Mouse (Mus musculus): ENCODE measurements at regions not wholly inside any gene's neighbourhood (a gene's known extent, or its start where the extent isn't known, plus 50 kb on each side); places are given as distances from the start of the nearest gene placed in this dataset.

DNA sequence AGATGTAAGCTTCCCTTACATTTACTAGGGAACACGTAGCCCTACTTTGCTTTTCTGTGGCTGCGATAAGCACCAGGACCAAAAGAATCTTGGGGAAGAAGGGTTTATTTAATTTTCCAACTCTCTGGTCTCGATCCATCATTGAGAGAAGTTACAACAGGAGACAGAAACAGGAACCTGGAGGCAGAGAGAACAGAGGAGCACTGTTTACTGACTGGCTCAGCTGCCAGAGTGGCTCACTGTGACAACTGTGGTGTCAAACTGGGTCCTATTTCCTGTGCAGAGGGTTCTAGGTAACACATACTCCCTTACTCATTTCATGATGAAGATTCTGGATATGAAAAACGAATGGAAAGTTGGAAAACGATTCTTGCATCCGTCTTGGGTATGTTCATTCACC is 125.7 kb upstream of the Meis1 start:
- Histone ChIP-seq H3K4me3 (ENCODE audit: insufficient read depth, low read length) (no peak overlapping the region), H3K27ac (ENCODE audit: insufficient read depth, low read length) (no peak overlapping the region), H3K4me1 (ENCODE audit: control insufficient read depth, insufficient read depth, low read length) (no peaks in the 10 kb centered on the region)
- TF ChIP-seq POLR2A (IDR thresholded peaks at IDR 0.05; ENCODE audit: low read depth, low read length) (no peak), CTCF (IDR thresholded peaks at IDR 0.05; ENCODE audit: borderline replicate concordance, insufficient read depth, low read length) (no peak)

DNA sequence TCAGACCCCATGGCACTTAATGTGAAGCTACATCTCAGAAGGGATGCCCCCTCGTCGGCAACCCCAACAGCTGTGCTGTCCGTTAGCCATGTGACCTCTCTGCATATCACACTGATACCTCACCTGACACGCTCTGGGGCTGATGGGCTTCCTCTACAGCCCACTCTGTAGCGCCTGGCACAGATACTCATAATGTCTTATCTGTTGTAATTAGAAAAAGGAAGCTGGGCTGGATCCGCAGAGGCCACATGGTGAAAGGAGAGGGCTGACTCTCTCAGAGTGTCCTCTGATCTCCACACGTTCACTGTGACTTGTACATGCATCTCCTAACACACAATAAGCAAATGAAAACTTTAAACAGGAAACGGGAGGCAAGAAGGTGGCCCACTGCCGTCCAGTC is 126.5 kb upstream of the Meis1 start:
- no peak for TF ChIP-seq POLR2A (IDR thresholded peaks at IDR 0.05; ENCODE audit: low read depth, low read length)
- TF ChIP-seq CTCF (IDR thresholded peaks at IDR 0.05; ENCODE audit: borderline replicate concordance, insufficient read depth, low read length): no peak
- Histone ChIP-seq H3K4me1 (ENCODE audit: control insufficient read depth, insufficient read depth, low read length) (no peaks in the 10 kb centered on the region), H3K27ac (ENCODE audit: insufficient read depth, low read length) (no peak overlapping the region), H3K4me3 (ENCODE audit: insufficient read depth, low read length) (no peak overlapping the region)

DNA sequence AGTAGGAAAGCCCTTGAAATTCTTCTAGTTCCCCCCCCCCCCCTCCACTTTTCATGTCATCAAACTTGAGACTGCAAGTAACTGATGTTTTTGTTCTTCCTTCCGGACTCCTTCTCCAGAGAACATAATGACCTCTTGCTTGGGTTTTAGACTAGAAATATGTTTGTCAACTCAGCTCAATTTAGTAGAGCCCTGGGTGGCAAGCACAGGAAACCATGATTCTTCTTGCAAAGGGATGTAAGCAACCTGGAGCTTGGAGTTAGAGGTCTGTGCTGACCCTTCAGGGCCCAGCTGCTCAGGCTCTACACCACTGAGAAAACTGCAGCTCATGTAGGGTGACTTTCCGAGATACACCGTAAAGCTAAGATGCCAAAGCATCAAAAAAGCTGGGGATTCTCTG is 127.2 kb upstream of the Meis1 start:
- no peak overlapping the region for H3K27ac ChIP-seq (ENCODE audit: insufficient read depth, low read length)
- no peak overlapping the region for H3K4me3 ChIP-seq (ENCODE audit: insufficient read depth, low read length)
- no peaks in the 10 kb centered on the region for H3K4me1 ChIP-seq (ENCODE audit: control insufficient read depth, insufficient read depth, low read length)
- TF ChIP-seq POLR2A (IDR thresholded peaks at IDR 0.05; ENCODE audit: low read depth, low read length) (no peak), CTCF (IDR thresholded peaks at IDR 0.05; ENCODE audit: borderline replicate concordance, insufficient read depth, low read length) (no peak)

DNA sequence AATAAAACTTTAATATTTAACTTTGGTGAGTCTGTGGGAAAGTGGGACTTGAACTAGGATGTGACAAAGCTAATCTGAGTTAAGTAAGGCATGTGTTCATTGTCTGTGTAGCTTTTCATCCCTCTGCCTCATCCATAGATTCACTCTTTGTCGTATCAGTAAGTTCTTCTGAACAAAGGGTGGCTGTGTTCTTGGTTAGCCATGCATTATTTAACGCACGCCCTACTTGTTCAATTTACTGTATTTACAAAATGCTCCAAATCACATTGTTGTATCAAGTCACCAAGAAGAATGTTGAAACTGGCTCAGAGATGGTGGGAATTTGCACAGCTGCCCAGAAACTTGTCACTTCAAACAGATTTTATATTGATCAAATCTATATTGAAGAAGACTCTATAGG is 132.2 kb upstream of the Meis1 start:
- H3K4me3 ChIP-seq (ENCODE audit: insufficient read depth, low read length): no peak overlapping the region
- no peak overlapping the region for H3K27ac ChIP-seq (ENCODE audit: insufficient read depth, low read length)
- H3K4me1 ChIP-seq (ENCODE audit: control insufficient read depth, insufficient read depth, low read length): no peaks in the 10 kb centered on the region
- TF ChIP-seq POLR2A (IDR thresholded peaks at IDR 0.05; ENCODE audit: low read depth, low read length) (no peak), CTCF (IDR thresholded peaks at IDR 0.05; ENCODE audit: borderline replicate concordance, insufficient read depth, low read length) (no peak)

DNA sequence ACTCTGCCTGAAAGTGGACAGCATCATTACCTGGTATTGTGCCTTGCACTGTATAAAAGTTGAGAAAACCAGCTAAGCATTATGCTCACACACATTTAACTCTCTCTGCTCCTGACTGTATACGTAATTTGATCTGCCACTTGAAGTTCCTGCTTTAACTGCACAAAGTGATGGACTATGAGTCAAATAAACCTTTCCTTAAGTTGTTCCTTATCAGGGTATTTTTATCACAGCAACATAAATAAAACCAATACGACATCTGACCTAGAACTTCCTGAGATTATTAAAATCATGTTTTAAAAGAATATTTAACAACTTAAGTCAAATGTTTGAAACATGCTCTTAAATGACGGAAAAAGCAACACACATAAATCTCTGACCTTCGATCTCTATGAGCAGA is 134.9 kb upstream of the Meis1 start:
- Histone ChIP-seq H3K4me1 (ENCODE audit: control insufficient read depth, insufficient read depth, low read length) (no peaks in the 10 kb centered on the region), H3K27ac (ENCODE audit: insufficient read depth, low read length) (no peak overlapping the region), H3K4me3 (ENCODE audit: insufficient read depth, low read length) (no peak overlapping the region)
- no peak for TF ChIP-seq POLR2A (IDR thresholded peaks at IDR 0.05; ENCODE audit: low read depth, low read length)
- TF ChIP-seq CTCF (IDR thresholded peaks at IDR 0.05; ENCODE audit: borderline replicate concordance, insufficient read depth, low read length): no peak

DNA sequence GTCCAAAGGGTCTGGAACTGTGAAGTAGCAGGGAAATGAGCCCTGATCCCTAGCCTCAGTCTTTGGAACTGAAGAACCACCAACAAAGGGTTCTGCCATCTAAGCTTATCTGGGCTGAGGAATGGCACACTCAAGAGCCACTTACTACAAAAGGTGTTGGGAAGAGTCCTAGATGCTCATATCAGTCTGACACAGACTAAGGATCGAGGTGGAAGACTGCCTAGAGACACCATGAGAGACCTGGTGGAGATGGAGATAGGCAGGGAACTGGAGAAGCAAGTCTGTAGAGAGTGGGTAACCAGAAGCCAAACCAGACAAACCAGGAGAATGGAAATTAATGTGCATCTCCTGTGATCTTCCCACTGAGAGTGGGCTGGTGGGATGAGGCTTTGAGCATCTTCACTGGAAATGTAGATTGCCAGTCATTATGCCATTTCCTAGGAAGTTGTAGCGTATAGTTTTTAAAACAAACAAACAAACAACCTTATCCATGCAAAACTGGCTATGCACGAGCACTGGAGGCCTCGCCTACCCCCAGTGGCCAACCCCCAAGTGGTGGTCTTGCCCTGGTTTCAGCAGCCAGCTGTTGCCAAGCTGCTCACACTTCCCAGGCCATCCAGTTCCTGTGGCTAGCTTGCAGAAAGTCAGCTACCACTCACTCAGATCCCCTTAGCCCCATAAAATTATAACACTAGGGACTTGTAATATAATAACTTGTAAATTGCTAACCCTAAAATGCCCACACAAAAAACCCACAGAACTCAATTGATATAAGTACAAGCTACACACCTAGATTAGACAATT is 136.2 kb upstream of the Meis1 start:
- TF ChIP-seq CTCF (IDR thresholded peaks at IDR 0.05; ENCODE audit: borderline replicate concordance, insufficient read depth, low read length) (no peak), POLR2A (IDR thresholded peaks at IDR 0.05; ENCODE audit: low read depth, low read length) (no peak)
- no peak overlapping the region for H3K27ac ChIP-seq (ENCODE audit: insufficient read depth, low read length)
- no peak overlapping the region for H3K4me3 ChIP-seq (ENCODE audit: insufficient read depth, low read length)
- no peaks in the 10 kb centered on the region for H3K4me1 ChIP-seq (ENCODE audit: control insufficient read depth, insufficient read depth, low read length)

DNA sequence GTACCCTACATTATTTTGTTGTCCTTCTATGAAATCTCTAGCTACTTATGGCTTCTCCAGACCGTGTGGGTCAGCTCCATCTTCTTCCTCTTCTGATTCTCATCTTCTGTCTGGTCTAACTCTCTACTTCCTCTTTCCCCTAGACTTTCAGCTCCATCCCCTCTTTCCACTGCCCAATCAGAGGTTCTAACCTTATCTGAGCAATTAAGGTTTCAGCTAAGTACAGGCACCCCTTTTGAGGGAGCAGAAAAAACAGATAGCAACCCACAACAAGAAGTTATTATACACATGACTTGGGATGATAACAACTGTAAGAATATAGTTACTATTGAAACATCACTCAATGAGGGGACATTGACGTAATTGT is 136.8 kb upstream of the Meis1 start:
- no peak overlapping the region for H3K27ac ChIP-seq (ENCODE audit: insufficient read depth, low read length)
- H3K4me1 ChIP-seq (ENCODE audit: control insufficient read depth, insufficient read depth, low read length): no peaks in the 10 kb centered on the region
- no peak overlapping the region for H3K4me3 ChIP-seq (ENCODE audit: insufficient read depth, low read length)
- TF ChIP-seq POLR2A (IDR thresholded peaks at IDR 0.05; ENCODE audit: low read depth, low read length) (no peak), CTCF (IDR thresholded peaks at IDR 0.05; ENCODE audit: borderline replicate concordance, insufficient read depth, low read length) (no peak)

DNA sequence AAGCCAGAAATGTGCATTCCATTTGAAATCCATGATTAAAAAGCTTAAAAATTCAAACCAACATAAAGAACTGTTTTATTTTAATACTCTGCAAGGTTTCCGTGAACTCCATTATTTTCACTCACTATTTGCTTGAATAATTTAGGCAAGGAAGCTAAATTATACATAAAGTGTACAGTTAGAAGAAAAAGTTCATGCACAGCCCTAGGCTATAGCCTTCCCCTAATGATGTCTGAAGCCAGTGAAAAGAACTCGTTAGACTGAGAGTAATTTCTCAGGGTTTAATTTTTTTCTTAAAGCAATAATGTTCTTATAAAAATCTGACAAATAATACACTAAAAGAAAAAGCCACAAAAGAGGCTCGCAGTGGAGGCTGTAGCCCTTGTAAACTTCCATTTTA is 141.4 kb upstream of the Meis1 start:
- Histone ChIP-seq H3K4me1 (ENCODE audit: control insufficient read depth, insufficient read depth, low read length) (no peaks in the 10 kb centered on the region), H3K27ac (ENCODE audit: insufficient read depth, low read length) (no peak overlapping the region), H3K4me3 (ENCODE audit: insufficient read depth, low read length) (no peak overlapping the region)
- no peak for TF ChIP-seq CTCF (IDR thresholded peaks at IDR 0.05; ENCODE audit: borderline replicate concordance, insufficient read depth, low read length)
- no peak for TF ChIP-seq POLR2A (IDR thresholded peaks at IDR 0.05; ENCODE audit: low read depth, low read length)

DNA sequence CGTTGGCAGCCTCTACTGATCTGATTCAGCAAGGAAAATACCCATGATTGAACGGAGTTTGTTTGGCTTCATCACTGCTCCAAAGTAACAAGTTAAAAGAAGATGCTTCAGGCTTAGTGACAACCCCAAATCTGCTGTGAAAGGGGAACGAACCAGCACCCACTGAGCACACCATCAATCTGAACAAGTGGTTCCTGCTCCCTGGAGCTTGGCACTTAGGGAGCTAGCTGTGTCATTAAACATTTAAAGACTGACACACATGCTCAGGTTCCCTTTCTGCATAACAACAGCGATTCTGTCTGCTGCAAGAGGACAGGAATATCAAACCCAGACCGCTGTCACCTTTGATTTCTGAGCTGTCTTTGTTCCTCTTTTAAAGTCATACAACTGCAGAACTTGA is 141.9 kb upstream of the Meis1 start:
- Histone ChIP-seq H3K4me3 (ENCODE audit: insufficient read depth, low read length) (no peak overlapping the region), H3K4me1 (ENCODE audit: control insufficient read depth, insufficient read depth, low read length) (no peaks in the 10 kb centered on the region), H3K27ac (ENCODE audit: insufficient read depth, low read length) (no peak overlapping the region)
- TF ChIP-seq CTCF (IDR thresholded peaks at IDR 0.05; ENCODE audit: borderline replicate concordance, insufficient read depth, low read length) (no peak), POLR2A (IDR thresholded peaks at IDR 0.05; ENCODE audit: low read depth, low read length) (no peak)

DNA sequence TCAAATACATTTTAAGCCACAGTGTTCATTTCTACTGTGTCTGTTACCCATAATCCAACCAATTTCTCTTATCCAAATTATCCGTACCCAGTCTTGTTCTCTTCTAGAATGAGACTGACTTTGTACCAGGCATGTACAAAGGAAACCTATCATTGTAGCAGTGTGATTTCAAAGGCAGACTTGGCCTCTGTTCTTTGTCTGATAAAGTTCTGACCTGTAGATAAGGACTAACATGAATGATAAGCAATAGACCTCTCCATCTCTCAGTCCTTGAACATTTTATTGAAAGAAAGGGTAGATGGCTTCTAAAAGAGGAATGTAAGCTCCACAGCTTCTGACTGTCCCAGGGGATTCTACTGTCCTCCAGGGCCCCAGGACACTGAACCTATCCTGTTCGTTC is 152.2 kb upstream of the Meis1 start:
- TF ChIP-seq POLR2A (IDR thresholded peaks at IDR 0.05; ENCODE audit: low read depth, low read length) (no peak), CTCF (IDR thresholded peaks at IDR 0.05; ENCODE audit: borderline replicate concordance, insufficient read depth, low read length) (no peak)
- no peaks in the 10 kb centered on the region for H3K4me1 ChIP-seq (ENCODE audit: control insufficient read depth, insufficient read depth, low read length)
- no peak overlapping the region for H3K4me3 ChIP-seq (ENCODE audit: insufficient read depth, low read length)
- no peak overlapping the region for H3K27ac ChIP-seq (ENCODE audit: insufficient read depth, low read length)

All from embryonic fibroblast, embryonic 13.5 days (primary cell).